In the genomic region with DNA sequence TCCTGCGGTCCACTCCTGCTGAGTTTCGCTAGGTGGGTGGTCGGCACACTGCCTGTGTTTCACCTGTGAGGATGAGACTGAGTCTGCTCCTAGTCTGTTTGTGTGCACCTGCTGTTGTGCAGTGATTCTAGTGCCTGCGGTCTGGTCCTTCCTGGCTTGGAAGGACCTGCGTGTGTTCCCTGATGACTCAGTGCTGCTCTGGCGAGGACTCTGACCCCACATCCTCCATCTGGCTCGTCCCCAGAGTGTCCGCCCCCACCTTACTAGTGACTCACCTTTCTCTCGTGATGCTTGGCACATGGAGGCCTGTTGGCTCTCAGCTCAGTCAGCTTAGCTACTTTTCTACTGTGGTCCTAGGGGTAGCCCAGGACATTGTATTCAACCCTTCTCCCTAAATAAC, we compare ENCODE assay signal across 10 mouse cellular contexts. TPM values are rescaled to one million over a fixed set of nuclear protein-coding genes. Genes with fewer than 3 reads are reported as not detected.
DNase-seq lines count a peak whose midpoint lies in the region; ATAC-seq and TF ChIP-seq lines count a peak whose summit lies in the region.
"Had no signal": no experiment of that assay in that cellular context is flagged by ENCODE, and none has a peak within 500 bp of the region (broad histone marks: within the 10 kb centered on the region; RNA-seq: fewer than 3 reads in every experiment).

No protein-coding gene starts in this region.

- no peak overlapping the region for H3K4me3 ChIP-seq in intestine, embryonic 15.5 days (replicated peaks)
- peak overlapping the region; percentile 11; the same call in 1 of the 2 replicates for H3K4me3 ChIP-seq in olfactory bulb, adult 2 months (ENCODE audit: insufficient read depth, low read depth, low read length)
- no peak overlapping the region for H3K4me3 ChIP-seq in forebrain, postnatal 0 days (ENCODE audit: low read depth, low read length)
- H3K4me3 ChIP-seq in hindbrain, embryonic 14.5 days (replicated peaks; ENCODE audit: low read length): no peak overlapping the region
- H3K4me3 ChIP-seq: limb, embryonic 12.5 days; neural tube, embryonic 12.5 days had no signal

- H3K9ac ChIP-seq in intestine, embryonic 15.5 days: no peak overlapping the region
- no peak overlapping the region for H3K9ac ChIP-seq in forebrain, postnatal 0 days
- H3K9ac ChIP-seq in hindbrain, embryonic 14.5 days: no peak overlapping the region
- H3K9ac ChIP-seq: limb, embryonic 12.5 days; neural tube, embryonic 12.5 days had no signal

- no peaks in the 10 kb centered on the region for H3K9me3 ChIP-seq in intestine, embryonic 15.5 days
- H3K9me3 ChIP-seq in forebrain, postnatal 0 days (ENCODE audit: low read length): no peaks in the 10 kb centered on the region
- H3K9me3 ChIP-seq in hindbrain, embryonic 14.5 days (ENCODE audit: control insufficient read depth, low read length): no peaks in the 10 kb centered on the region
- H3K9me3 ChIP-seq: limb, embryonic 12.5 days; neural tube, embryonic 12.5 days had no signal

- intact Hi-C loops in left cerebral cortex, postnatal 4 days (cut with DNase I): no loop called here

- no peak for TF ChIP-seq POLR2A in olfactory bulb, adult 2 months (IDR thresholded peaks at IDR 0.05; ENCODE audit: insufficient read depth, low read depth, low read length)

- DNase-seq in left cerebral cortex, adult 18-20 months (ENCODE audit: low spot score in 2 of 2): peak; percentile 48 to 51
- no peak for DNase-seq in left cerebral cortex, postnatal 4 days
- peak; percentile 63 for DNase-seq in adrenal gland, adult 8-10 months
- no peak for DNase-seq in forebrain, postnatal 0 days
- no peak for DNase-seq in layer of hippocampus, adult 8-10 months (ENCODE audit: low spot score in 2 of 2)
- no peak for DNase-seq in hindbrain, embryonic 14.5 days (ENCODE audit: low spot score)

- no peaks in the 10 kb centered on the region for H3K27me3 ChIP-seq in intestine, embryonic 15.5 days (replicated peaks)
- no peaks in the 10 kb centered on the region for H3K27me3 ChIP-seq in forebrain, postnatal 0 days (ENCODE audit: insufficient read depth, low read length)
- no peaks in the 10 kb centered on the region for H3K27me3 ChIP-seq in hindbrain, embryonic 14.5 days (ENCODE audit: control insufficient read depth, insufficient read depth, low read length)
- H3K27me3 ChIP-seq: limb, embryonic 12.5 days; neural tube, embryonic 12.5 days had no signal

- H3K36me3 ChIP-seq in intestine, embryonic 15.5 days: no peaks in the 10 kb centered on the region
- H3K36me3 ChIP-seq in forebrain, postnatal 0 days (ENCODE audit: insufficient read depth): no peaks in the 10 kb centered on the region
- H3K36me3 ChIP-seq in hindbrain, embryonic 14.5 days (replicated peaks; ENCODE audit: control insufficient read depth, insufficient read depth): no peaks in the 10 kb centered on the region
- H3K36me3 ChIP-seq: limb, embryonic 12.5 days; neural tube, embryonic 12.5 days had no signal

- ATAC-seq in intestine, embryonic 15.5 days: peak; percentile 97
- ATAC-seq in forebrain, postnatal 0 days: no peak
- ATAC-seq in hindbrain, embryonic 14.5 days (ENCODE audit: low FRiP score): no peak

- H3K4me2 ChIP-seq in intestine, embryonic 15.5 days (replicated peaks): no peak overlapping the region
- H3K4me2 ChIP-seq in forebrain, postnatal 0 days (ENCODE audit: low read depth): no peak overlapping the region
- H3K4me2 ChIP-seq in hindbrain, embryonic 14.5 days (replicated peaks): no peak overlapping the region
- H3K4me2 ChIP-seq: limb, embryonic 12.5 days; neural tube, embryonic 12.5 days had no signal

- H3K27ac ChIP-seq in intestine, embryonic 15.5 days: no peak overlapping the region
- H3K27ac ChIP-seq in olfactory bulb, adult 2 months (ENCODE audit: insufficient read depth, low read depth, low read length): peak overlapping the region; percentile 89
- no peak overlapping the region for H3K27ac ChIP-seq in forebrain, postnatal 0 days (ENCODE audit: low read depth, low read length)
- H3K27ac ChIP-seq in hindbrain, embryonic 14.5 days: no peak overlapping the region
- H3K27ac ChIP-seq: limb, embryonic 12.5 days; neural tube, embryonic 12.5 days had no signal

- TF ChIP-seq CTCF in olfactory bulb, adult 2 months (IDR thresholded peaks at IDR 0.05; ENCODE audit: insufficient read depth, low read depth, low read length): no peak
- TF ChIP-seq CTCF in forebrain, postnatal 0 days (IDR thresholded peaks at IDR 0.05; ENCODE audit: low read depth): no peak

- H3K4me1 ChIP-seq in intestine, embryonic 15.5 days (replicated peaks): no peaks in the 10 kb centered on the region
- H3K4me1 ChIP-seq in olfactory bulb, adult 2 months (ENCODE audit: control insufficient read depth, insufficient read depth, low read length): peaks cover 17% of the 10 kb centered on the region
- H3K4me1 ChIP-seq in forebrain, postnatal 0 days (ENCODE audit: insufficient read depth): no peaks in the 10 kb centered on the region
- H3K4me1 ChIP-seq in hindbrain, embryonic 14.5 days (replicated peaks; ENCODE audit: control insufficient read depth, insufficient read depth, low read length): no peaks in the 10 kb centered on the region
- H3K4me1 ChIP-seq: limb, embryonic 12.5 days; neural tube, embryonic 12.5 days had no signal

- WGBS in intestine, embryonic 15.5 days: 51% methylated on average over 9 of the region's 9 CpGs
- whole genome bisulfite sequencing in olfactory bulb, adult 2 months: 33% methylated on average over 9 of the region's 9 CpGs
- WGBS in forebrain, postnatal 0 days: 71% methylated on average over 9 of the region's 9 CpGs
- WGBS in hindbrain, embryonic 14.5 days: 65% methylated on average over 9 of the region's 9 CpGs

RNA-seq across cellular contexts. Expression of a gene that starts 18.5 kb away (rescaled TPM):
- 10 to 100 TPM; 43.6 to 43.9 TPM for total RNA-seq in left cerebral cortex, adult 18-20 months (2021)
- total RNA-seq in left cerebral cortex, postnatal 4 days (2021): 10 to 100 TPM; 28.8 to 30.4 TPM
- 10 to 100 TPM; 15.3 to 17.6 (median 16.3) TPM for total RNA-seq in adrenal gland, adult 8-10 months (2022)
- polyA plus RNA-seq in intestine, embryonic 15.5 days (2015; fragmentation: Nextera tagmentation; extraction: Ambion mirVana): 16.4 and 17.1 TPM in 2 replicates
- not detected in 2 replicates for polyA plus RNA-seq in olfactory bulb, adult 2 months (2012; ENCODE audit: insufficient read depth, insufficient read length, low replicate concordance, missing spikeins)
- total RNA-seq in forebrain, postnatal 0 days (2014; rRNA removed): 21.5 and 23.2 TPM in 2 replicates
- polyA plus RNA-seq in forebrain, postnatal 0 days (2015; fragmentation: Nextera tagmentation; extraction: Ambion mirVana): 5.8 and 14.0 TPM in 2 replicates
- 10 to 100 TPM; 31.5 to 38.3 (median 36.4) TPM for total RNA-seq in layer of hippocampus, adult 8-10 months (2022)
- polyA plus RNA-seq in hindbrain, embryonic 14.5 days (2014; fragmentation: Nextera tagmentation; extraction: Ambion mirVana): 17.8 and 21.1 TPM in 2 replicates

Comparison
In these comparisons a context has a peak if more than half of its experiments do, and no peak if none do; other contexts are left out.
1. DNase-seq: peak in left cerebral cortex, adult 18-20 months (2 of 2) and adrenal gland, adult 8-10 months (single experiment); none in left cerebral cortex, postnatal 4 days (single experiment), forebrain, postnatal 0 days (single experiment), layer of hippocampus, adult 8-10 months (0 of 2) and hindbrain, embryonic 14.5 days (single experiment).